Mouse (Mus musculus) skeletal muscle tissue, adult 2 months (tissue): ENCODE measurements around the gene Tmem150b.

ENCODE experiments used
- DNase-seq: peaks from one replicate; pipeline ENCODE4 v3.0.0-alpha.2; 2012; ENCODE audit warnings: low read depth, low spot score

Tmem150b gene

DNA sequence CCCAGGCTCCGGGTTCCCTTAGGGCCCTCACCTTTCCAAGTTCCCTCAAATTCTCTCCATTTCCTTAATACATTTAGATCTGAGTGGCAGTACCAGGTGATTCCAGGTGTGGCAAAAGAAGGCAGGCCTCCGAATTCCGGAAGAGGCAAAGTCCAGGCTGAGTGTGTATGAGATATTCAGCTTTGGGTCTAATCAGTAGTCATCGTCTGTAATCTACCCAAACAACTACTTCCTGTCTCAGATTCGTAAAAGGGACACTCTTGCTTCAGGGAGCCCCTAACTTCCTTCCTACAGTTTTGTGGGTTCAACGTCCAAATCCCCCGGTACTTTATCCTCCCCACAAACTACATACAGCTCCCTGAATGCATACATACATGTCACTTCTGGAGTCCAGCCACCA, at the start of gene Tmem150b:
Tmem150b (minus strand) TSS at position 81 of the 400 bp plus-strand sequence.
- DNase-seq = no peak

DNA sequence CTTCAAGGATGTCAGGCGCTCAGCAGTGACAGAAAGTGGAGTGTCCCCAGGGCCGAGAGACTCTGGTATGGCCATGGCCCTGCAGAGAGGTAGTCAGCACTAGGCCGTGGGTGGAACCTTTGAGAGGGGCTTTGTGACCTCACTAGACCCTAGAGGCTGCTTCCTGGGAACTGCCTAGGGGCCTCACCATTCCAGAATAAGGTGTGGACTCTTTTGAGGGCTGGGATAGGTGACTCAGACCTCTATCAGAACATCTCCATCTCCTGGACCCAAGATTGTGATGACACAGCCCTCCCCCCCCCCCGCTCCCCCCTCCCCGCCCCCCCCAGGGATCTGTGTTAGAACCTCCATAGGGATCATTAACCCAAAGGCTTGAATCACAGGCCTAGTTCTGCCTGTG, 46.2 kb upstream of the Tmem150b start, which contains the start of gene Fam71e2:
Fam71e2 (minus strand) TSS at position 101 of the 400 bp plus-strand sequence.
- no peak for DNase-seq

DNA sequence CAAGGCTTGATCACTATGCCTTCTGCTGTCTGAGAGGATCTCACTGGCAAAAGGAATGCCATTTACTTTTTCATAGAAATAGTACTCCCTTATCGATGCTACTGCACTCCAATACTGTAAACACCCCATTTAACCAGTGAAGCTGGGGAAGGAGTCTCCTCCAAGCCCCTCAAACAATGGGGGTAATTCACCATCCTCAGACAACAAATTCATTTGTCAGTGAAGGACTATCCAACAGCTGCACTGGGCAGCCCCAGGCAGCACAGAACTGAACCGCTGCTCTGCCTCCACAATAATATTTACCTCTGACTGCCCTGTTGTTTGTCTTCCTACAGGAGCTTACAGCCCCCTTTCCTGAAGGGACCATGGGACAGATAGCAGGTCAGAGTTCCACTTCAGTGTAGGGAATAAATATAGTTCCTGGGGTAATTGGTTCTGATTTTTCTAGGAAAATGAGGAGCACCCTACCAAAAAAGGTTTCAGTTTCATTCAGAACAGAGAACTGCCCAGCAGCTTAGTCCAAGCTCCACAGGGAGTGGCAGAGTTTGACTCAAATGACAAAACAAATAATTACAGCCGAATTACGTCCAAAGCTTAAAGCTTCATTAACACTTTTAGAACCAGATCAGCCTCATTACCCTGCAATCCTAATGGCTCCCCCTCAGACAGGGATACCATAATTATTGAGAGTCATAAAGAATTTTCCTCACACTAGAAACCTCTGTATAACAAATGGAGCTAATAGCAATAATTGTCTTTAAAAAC, 40.1 kb upstream of the Tmem150b start:
- DNase-seq = no peak

DNA sequence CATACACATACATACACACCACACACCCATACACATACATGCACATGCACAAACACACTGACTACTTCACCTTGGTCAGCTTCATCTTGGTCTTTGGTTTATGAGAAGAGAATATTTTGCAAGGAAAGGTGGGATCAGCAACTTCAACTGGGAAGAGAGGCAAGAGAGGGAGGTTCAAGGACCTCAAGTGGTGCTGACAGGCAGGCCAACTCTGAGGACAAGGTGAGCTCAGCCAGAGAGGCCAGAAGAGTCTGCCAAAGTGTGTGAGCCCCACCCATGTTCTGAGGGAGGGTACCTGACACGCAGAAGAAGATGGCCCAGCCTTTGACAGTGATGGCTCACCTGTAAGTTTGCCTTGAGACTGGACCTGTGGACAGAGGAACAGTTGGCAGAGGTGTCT, 34.6 kb upstream of the Tmem150b start:
- no peak for DNase-seq

DNA sequence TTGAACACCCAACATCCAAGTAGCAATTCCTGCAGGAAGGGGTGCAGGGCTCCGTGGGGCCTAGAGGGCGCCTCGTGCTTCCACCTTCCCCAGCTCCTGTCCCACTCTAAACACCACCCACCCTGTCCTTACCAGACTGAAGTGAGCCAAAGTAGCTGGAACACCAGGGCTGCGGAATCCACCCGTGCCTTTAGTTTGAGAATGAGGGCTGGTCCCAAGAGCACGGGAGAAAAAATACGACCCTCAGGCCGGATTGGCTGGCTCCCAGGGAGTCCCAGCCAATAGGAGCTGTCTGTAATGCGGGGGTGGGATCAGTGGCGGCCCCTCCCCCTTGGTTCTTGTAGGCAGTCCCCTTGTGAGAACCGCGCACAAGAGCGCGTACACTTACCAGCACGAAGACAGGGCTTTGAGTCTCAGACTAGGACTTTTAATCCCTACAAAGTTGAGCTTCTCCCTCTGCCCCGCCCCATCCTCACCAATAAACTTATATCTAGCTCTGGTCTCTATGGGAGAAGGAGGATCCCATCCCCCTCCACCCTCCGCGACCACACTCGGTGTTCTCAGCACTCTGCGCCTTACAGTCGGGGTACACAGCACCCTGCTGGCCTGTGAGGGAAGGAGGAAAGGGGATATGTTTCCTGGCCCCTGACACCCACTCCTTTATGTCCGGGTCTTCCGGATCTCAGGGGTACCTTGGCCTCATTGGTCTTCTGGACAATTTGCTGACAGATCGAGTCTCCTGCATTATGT, 27.9 kb upstream of the Tmem150b start, which contains the start of gene Cox6b2:
Cox6b2 (minus strand) TSS at position 274 of the 750 bp plus-strand sequence.
- DNase-seq = peak; percentile 25

DNA sequence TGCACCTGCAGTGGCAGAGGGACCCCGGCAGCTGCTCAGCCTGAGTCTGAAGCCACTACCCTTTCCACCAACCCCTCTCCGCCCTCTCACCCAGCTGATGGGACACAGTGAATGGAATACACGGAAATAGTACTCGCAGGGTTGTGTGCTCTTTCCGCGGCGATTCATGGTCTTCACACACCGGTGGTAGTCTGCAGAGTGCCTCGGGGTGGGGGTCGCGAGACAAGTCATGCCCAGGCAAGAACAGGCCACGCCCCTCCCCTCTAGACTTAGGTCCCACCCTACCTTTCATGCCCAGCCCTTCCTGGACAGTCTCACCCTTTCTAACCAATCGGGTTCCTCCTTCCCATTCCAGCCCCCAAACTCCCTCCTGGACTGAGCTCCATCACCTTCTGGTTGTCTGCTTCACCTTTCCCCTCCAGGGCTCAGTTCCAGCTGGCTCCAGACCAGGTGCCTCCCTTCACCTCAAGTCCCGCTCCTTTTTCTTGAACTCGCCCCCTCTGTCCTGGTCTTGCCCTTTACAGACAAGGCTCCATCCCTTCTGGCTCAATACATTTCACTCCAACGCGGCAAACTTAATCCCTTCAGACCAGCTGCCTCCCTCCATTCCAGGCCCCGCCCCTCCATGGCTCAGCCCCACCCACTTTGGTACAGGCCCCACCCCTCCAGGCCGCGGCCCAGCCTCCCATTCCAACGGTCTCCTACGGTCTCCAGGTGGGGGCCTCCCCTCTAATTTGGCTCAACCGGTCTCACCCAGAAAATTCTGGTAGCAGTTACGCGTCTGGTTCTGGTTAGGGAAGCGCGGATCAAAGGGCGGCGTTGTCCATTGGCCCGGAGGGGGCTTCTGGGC, 27.1 kb upstream of the Tmem150b start:
- no peak for DNase-seq

DNA sequence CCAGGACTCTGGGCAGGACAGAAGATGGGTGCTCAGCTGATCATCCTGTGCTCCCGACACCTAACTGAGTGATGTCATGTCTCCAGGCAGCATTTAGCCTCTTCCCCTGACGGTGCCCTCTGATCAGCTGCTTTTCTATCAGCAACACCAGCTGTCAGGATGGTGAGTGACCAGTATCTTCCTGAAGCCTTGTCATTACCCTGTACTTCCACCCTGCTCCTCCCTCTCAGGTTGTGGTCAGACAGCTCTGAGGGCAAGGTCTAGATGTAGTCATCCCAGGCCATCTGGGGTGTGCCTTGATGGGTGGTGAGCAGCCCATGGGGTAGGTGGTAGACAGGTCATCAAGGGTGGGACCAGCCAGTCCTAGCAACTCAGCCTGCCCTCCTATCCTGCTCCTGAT, 24.1 kb upstream of the Tmem150b start:
- no peak for DNase-seq

DNA sequence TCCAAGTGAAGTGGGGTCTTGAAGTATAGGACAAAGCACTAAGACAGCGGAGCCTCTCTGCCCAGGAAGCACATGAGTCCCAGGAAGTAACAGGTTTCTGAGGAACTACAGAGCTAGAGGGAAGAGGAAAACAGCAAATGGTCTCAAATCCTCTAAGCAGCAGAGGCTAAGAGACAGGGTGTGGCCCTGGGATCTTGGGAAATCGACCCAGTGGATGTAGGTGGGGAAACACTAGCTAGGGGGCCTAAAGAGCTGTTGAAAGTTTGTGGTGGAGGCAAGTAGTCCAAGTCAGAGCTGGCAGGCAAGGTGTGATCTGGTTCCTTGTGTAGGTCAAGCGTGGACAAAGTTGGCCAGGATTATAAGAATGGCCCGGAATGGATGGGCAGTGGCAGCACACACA, 23.3 kb upstream of the Tmem150b start:
- no peak for DNase-seq

DNA sequence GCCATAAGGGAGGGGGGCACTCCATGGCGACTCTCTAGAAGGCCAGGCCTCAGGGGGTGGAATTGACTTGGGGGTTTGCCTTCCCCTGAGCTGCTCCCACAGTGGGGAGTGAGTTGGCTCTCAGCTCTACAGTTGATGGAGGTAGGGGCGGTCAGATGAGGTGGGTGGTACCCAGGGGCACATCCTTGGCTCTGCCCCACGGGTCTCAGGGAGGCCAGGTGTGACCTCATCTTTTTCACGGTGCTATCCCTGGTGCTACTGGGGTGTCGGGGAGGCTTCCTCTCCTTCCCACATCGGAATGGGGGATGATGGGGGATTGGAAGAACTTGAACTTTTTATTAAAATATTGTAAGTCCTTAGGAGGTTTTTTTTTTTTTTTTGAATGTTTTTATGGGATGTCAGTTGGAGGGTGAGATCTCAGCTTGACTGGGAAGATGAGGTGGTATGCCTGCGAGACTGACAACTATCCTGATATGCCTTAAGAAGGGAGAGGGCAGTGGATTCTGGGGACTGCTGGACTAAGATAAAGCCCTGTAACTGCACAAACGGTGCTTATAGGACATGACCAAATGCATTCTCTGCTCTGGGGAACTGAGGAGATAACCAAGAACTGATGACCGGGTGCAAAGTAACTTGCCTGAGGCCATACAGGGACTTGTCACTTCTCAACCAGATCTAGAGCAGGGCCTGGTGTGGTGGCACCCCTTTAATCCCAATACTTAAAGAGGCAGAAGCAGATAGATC, 22.3 kb upstream of the Tmem150b start:
- no peak for DNase-seq

DNA sequence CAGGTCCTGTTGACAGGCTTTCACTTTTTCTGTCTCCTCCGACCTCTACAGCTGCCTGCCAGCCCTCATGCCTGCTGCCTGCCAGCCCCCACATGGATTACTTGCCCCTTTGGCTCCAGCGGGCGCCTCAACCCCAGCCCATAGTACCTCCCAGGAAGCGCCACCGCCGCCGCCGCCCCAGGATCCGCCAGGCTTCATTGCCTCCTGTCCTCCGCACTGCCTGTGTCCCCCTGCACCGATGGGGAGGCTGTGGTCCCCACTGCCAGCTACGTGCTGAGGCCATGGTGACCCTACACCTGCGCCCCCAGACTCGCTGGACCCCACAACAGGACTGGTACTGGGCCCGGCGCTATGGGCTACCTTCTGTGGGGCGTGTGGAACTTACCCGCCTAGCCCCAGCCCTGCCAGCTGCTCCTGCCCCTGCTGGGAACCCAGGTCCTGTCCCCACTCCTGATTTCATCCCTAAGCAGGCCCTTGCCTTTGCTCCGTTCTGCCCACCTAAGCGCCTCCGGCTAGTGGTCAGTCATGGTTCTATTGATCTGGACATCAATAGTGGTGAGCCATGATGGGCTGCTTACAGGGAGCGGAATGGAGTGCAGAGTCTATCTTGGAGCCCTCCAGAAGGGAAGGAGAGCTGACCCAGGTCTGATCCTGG, 21.4 kb upstream of the Tmem150b start:
- no peak for DNase-seq

DNA sequence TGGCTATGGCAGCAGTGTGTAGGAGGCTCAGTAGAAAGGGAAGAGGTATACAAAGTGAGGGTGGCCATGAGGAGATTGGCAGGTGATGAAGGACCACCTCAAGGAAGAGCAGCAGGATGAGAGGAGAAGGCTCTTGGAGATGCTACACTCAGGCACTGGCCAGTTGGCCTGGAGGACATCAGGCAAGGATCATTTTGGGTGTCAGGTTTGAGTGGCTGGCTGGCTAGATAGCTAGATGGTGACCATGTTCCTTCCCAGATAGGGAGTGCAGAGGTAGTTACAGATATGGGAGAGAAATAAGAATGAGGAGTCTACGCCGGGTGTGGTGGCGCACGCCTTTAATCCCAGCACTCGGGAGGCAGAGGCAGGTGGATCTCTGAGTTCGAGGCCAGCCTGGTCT, 19.8 kb upstream of the Tmem150b start:
- no peak for DNase-seq

DNA sequence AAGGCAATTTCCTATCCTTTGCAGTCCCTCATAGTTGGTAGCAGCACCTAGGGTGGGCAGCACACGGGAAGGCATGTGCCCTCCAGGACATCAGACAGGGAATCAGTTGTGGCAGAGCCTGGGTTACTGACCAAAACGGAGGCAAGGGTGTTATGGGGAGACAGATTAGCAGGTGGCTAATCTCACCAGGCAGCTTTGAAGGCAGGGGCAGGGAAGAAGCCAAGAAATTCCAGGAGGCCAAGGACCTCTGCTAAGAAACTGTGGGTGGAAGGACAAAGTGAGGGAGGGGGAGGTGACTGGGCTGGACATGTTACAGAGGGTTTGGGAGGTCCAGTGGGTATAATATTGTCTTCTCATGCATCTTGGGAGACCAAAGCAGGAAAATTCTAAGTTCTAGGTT, 18.3 kb upstream of the Tmem150b start:
- no peak for DNase-seq

DNA sequence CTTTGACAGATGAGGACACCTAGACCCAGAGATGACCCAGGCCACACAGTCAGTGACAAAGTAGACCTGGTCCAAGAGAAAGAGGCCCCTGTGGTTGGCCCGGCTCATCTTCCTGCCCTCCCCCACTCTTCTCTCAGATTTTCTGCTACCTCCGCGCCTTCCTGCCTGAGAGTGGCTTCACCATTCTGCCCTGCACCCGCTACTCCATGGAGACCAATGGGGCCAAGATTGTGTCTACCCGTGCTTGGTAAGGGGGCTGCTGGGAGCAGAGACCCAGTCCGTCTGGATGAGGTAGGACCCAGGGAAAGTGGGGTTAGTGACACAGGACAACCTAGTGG, 17.4 kb upstream of the Tmem150b start:
- DNase-seq = no peak

DNA sequence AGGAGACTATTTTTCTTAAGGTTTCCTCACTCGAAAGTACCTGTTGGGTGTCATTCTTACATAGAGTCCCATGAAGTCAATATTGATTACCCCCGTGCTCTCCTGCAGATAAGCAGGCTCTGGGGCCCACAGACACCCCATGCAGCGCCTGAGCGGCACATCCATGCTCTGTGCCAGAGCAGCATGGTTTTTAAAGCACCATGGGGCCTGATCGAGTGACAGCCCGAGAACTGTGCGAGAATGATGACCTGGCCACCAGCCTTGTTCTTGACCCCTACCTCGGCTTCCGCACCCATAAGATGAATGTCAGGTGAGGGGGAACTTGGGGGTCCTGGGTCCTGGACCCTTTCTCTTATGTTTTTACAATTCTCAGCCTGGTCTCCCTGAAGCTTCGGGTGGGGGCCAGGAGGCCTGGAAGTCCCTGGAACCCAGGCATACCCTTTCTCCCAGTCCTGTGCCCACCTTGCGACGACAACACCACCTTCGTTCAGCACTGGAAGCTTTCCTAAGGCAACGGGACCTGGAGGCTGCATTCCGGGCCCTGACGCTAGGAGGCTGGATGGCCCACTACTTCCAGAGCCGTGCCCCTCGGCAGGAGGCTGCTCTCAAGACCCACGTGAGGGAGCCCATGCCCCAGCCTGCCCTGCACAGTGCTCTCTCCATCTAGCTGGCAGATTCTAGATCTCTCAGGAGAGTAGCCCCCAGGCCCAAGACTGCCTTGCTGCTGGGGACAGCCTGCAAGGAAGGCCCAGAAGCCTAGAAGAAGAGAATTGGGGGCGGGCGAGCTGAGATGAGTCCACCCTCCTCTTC, 16.8 kb upstream of the Tmem150b start:
- no peak for DNase-seq

DNA sequence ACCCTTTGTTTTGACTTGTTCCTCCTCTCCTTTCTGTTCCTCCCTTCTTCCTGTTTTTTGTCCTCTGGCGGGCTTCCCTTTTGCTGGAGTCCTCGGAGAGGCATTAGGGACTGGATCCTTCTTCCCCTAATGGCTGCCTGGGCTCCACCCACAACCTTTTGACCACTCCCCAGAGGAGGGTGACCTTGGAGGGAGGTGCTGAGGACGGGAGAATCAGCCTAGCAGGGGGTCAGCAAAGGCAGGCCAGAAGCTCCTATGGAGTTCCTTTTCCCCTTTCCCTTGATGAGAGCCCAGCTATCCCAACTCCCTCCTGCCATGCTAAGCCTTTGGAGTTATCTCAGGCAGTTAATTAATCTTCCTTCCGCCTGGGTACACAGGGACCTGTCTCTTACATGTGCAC, 16.1 kb upstream of the Tmem150b start:
- peak; percentile 51 for DNase-seq

DNA sequence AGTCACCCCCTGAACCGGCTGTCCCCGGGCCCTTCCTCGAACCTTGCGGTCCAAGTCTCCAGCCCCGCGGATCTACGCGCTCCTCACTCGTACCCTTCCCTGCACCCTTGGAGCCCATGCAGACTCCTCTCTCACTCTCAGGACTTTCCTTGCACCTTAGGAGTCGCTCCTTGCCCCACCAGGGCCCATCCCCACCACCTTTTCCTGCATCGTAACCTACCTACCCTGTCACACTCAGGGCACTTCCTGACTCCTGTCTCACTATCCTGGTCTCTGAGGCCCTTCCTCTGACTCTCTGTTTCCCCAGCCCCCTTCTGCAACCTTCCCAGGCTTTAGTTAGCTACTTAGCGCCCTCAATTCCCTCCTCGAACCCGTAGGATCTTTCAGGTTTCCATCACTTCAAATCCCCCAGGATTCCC, 15.3 kb upstream of the Tmem150b start:
- no peak for DNase-seq

DNA sequence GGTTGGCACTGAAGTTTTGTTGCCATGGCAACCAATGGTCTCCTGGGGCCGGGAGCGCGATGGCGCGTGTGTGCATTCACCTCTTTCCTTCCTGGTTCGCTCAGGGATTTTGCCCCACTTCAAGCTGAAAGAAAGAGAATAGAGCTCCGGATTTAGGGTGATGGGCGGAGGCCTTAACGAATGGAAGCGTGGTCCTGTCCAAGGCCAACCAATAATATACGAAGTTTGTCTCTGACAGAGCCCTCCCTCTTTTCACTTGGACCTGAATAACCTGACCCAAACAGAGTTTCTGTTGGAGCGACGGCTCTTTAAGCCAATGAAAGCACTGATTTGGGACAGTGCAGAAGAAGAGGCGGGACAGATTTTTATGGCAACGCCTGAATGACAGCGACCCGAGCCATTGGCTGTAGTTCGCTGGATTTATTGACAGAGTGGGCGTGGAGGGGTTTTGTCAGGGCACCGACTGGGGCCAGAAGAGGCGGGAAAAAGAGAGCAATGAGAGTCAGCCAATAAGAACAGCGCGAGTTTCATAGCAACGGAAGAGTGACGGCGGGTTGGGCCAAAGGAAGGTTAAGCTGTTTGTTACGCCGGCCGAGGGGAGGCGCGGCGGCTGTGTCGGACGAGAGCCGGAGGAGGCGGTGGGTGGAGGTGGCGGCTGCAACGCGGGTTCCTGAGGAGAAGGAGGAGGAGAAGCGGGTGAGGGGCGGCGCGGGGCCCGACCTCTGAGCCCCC, 14.7 kb upstream of the Tmem150b start, which contains the start of gene Kmt5c:
Kmt5c (plus strand) TSS at position 572 of the 732 bp plus-strand sequence.
- peak; percentile 100 for DNase-seq

DNA sequence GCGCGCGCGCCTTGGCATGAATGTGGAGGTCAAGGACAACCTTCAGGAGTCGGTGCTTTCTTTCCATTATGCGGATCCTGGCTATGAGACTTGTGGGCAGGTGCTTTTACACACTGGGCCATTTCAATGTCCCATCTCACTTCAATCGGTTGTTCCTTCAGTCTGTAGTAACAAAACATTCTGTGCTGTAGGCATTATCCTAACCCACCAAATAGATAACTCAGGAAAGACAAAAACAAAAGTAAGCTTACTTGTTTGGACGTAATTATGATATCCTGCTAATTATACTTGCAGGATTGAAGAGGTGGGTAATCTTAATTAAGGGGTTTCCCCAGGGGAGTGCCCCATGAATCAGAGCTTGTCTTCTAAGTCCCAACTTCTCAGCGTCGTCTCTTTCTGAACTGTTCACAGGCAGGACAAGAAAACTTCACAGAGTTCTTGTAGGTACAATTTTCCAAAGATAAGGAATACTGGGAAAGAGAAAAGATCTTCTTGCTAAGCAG, 14.0 kb upstream of the Tmem150b start:
- no peak for DNase-seq

DNA sequence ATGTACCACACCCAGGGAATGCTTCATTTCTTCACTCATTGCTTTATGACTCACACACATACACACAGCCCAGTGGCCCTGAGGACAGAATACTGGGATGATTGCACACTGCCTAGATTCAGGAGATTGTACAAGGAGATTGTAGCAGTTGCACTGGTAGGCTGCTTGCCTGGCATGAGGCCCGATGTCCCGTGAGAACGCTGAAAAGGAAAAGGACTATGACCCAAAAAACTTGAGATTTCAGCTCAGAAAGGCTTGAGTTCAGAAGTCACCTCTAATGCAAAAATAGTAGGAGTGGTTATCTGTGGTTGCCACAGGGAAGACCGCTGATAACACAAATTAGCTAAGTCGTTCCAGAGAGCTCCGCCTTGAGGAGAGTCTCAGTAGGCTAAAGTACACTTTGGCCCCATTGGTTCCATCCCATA, 7.9 kb upstream of the Tmem150b start:
- DNase-seq = no peak
